Mouse (Mus musculus) layer of hippocampus, adult 18-20 months (tissue): Measurements from ENCODE around the gene Wnt9b. TPM values are rescaled to one million over a fixed set of nuclear protein-coding genes. Genes with fewer than 3 reads are reported as not detected.

Experiments
- DNase-seq, 2 experiments: peaks; one replicate each; pipeline ENCODE4 v3.0.0; 2022; ENCODE audit warnings: low spot score in 2 of 2
- total RNA-seq, 2 experiments: library from RNA; stranded (reverse); gene quantifications; 2 replicates each; pipeline ENCODE4 v1.2.3; 2021

The Wnt9b gene
- total RNA-seq, 2 experiments from 2014 or later: 0.27 to 0.58 TPM

DNA sequence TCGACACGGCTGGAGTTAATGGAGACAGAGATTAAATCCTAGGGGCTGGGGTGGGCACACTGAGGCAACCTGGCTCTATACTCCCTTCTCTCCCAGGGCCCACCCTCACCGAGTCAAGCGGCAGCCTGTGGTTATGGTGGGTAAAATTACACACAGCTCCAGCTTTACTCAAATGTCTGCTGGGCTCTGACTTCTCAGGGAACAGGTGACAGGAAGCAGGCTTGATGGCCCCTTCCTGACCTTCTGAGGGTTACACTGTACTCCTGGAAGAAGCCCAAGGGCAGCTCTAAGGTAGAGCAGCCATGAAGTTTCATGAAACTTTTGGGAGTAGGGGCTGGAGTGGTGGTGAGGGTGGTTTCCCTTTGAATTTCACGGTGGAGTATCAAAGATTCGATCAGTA lies 62.9 kb downstream of the Wnt9b start:
- no peak for DNase-seq

GRCm38 (mm10) chr11:103685261-103685736 lies 64.3 kb downstream of the Wnt9b start:
- DNase-seq: peak; percentile 67 to 84

DNA sequence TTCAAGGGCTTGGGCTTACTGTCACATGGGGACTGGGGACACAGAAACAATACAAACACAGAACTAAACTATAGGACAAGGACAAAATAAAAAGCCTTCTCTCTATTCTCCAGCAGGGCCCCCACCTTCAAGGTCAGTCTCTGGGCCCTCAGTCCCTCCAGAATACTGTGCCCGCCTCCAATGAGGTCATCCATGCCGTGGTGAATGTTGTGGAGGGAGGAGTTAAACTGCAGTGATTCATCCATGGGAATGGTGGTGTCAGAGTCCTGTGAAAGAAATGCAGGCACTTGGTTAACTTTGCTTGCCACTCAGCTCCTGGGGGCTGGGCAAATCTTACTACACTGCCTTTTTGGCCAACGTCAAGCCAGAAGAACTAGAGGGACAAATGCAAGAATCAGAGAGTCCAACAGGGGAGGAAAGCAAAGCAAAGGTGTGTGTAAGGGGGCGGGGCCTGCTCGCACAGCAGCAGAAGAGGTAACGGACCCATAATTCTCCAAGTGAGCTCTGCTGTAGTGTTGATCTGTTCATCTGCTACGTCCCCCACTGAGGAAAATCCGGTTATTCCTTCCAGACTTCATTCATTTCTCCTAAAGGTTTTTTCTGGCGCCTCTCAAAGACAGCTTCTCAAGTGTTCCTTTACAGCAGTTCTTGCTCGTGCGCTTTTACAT lies 65.8 kb downstream of the Wnt9b start:
- DNase-seq: no peak

Other genes with a start within 250 kb of the Wnt9b start
- not detected for gene Lrrc37a, start 245.2 kb downstream of the Wnt9b start, total RNA-seq
- not detected for gene Gm884, start 128.7 kb downstream of the Wnt9b start, total RNA-seq
- not detected for gene Lyzl6, start 110.9 kb downstream of the Wnt9b start, total RNA-seq
- 100 to 1,000 TPM; 109 to 113 TPM for gene Rprml, start 100.3 kb downstream of the Wnt9b start, total RNA-seq
- gene Gosr2, start 51.9 kb downstream of the Wnt9b start, total RNA-seq: 10 to 100 TPM; 67.2 to 67.8 TPM
- gene Wnt3, start 24.3 kb upstream of the Wnt9b start, total RNA-seq: 1 to 10 TPM; 1.2 to 2.0 TPM
- gene Nsf, start 204.2 kb upstream of the Wnt9b start, total RNA-seq: 1,000 to 10,000 TPM; 1,253 to 1,269 TPM
- gene Arf2, start 216.9 kb upstream of the Wnt9b start, total RNA-seq: 10 to 100 TPM; 42.4 to 42.7 TPM